Comparison of ENCODE assay signal across 21 mouse cellular contexts in the genomic region with DNA sequence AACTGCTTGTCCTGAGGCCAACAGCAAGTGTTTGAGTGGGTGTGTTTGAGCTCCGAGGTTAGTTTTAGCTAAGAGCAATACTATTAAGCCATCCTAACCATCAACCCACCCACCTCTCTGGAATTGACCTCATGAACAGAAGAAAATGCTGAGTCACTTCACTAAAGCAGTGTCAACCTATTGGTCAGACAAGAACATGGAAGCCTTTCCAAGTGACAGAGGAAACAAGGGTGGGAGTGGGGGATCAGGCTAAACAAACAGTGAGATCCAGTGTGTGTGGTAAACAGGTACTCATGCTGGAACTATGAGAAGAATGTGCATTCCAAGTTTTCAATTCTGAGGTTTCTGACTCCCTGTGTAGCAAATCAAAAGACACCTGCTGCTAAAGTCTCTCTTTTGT. TPM values are rescaled to one million over a fixed set of nuclear protein-coding genes. Genes with fewer than 3 reads are reported as not detected.
DNase-seq lines count a peak whose midpoint lies in the region; ATAC-seq and TF ChIP-seq lines count a peak whose summit lies in the region.
"Had no signal": no experiment of that assay in that cellular context is flagged by ENCODE, and none has a peak within 500 bp of the region (broad histone marks: within the 10 kb centered on the region; RNA-seq: fewer than 3 reads in every experiment).

No protein-coding gene starts in this region.

- H3K9me3 ChIP-seq in embryonic facial prominence, embryonic 14.5 days (ENCODE audit: control insufficient read depth, low read length) = no peaks in the 10 kb centered on the region
- H3K9me3 ChIP-seq in embryonic facial prominence, embryonic 10.5 days = no peaks in the 10 kb centered on the region
- H3K9me3 ChIP-seq in liver, embryonic 12.5 days (replicated peaks) = no peaks in the 10 kb centered on the region
- H3K9me3 ChIP-seq: liver, embryonic 15.5 days; midbrain, embryonic 12.5 days; neural tube, embryonic 12.5 days had no signal

- no peak overlapping the region for H3K9ac ChIP-seq in embryonic facial prominence, embryonic 14.5 days (ENCODE audit: low read depth, low read length)
- no peak overlapping the region for H3K9ac ChIP-seq in liver, embryonic 12.5 days
- H3K9ac ChIP-seq: liver, embryonic 15.5 days; midbrain, embryonic 12.5 days; neural tube, embryonic 12.5 days had no signal

- no peak for ATAC-seq in embryonic facial prominence, embryonic 14.5 days (ENCODE audit: low read depth)
- no peak for ATAC-seq in liver, embryonic 12.5 days
- ATAC-seq in CD4-positive, CD25-positive, alpha-beta regulatory T cell, adult 4 months = no peak
- ATAC-seq: hindbrain, postnatal 0 days; intestine, postnatal 0 days had no signal

- H3K27me3 ChIP-seq in embryonic facial prominence, embryonic 14.5 days (replicated peaks; ENCODE audit: control insufficient read depth, insufficient read depth, low read length) = no peaks in the 10 kb centered on the region
- H3K27me3 ChIP-seq in embryonic facial prominence, embryonic 10.5 days (replicated peaks; ENCODE audit: low read depth, poor library complexity, severe bottlenecking) = peaks cover 3% of the 10 kb centered on the region; the same call in 1 of the 2 replicates
- H3K27me3 ChIP-seq in liver, embryonic 12.5 days (replicated peaks) = no peaks in the 10 kb centered on the region
- H3K27me3 ChIP-seq: liver, embryonic 15.5 days; midbrain, embryonic 12.5 days; neural tube, embryonic 12.5 days had no signal

- no peak overlapping the region for H3K27ac ChIP-seq in embryonic facial prominence, embryonic 14.5 days (replicated peaks; ENCODE audit: low read depth, low read length)
- H3K27ac ChIP-seq in embryonic facial prominence, embryonic 10.5 days (replicated peaks) = no peak overlapping the region
- no peak overlapping the region for H3K27ac ChIP-seq in liver, embryonic 12.5 days
- H3K27ac ChIP-seq: hindbrain, postnatal 0 days; layer of hippocampus, adult 2 months; liver, embryonic 15.5 days; midbrain, embryonic 12.5 days; neural tube, embryonic 12.5 days had no signal

- no peak overlapping the region for H3K4me2 ChIP-seq in embryonic facial prominence, embryonic 14.5 days (ENCODE audit: low read depth, low read length)
- H3K4me2 ChIP-seq in liver, embryonic 12.5 days = no peak overlapping the region
- H3K4me2 ChIP-seq: liver, embryonic 15.5 days; midbrain, embryonic 12.5 days; neural tube, embryonic 12.5 days had no signal

- DNase-seq in embryonic facial prominence, embryonic 14.5 days (ENCODE audit: low spot score) = peak; percentile 4
- DNase-seq in embryonic facial prominence, embryonic 10.5 days (ENCODE audit: low spot score) = no peak
- peak; percentile 40 for DNase-seq in lung, postnatal 36 days
- DNase-seq in lung, adult 2 months = no peak
- DNase-seq in brain, embryonic 14.5 days (ENCODE audit: low read depth) = peak; percentile 26
- DNase-seq: adrenal gland, postnatal 36 days; cerebellum, adult 2 months; embryo, embryonic 11 days; heart, postnatal 4 days; layer of hippocampus, postnatal 36 days; right cerebral cortex, adult 18-20 months; thymus, postnatal 25 days had no signal

- H3K36me3 ChIP-seq in embryonic facial prominence, embryonic 14.5 days (ENCODE audit: control insufficient read depth, insufficient read depth, low read length) = no peaks in the 10 kb centered on the region
- H3K36me3 ChIP-seq in embryonic facial prominence, embryonic 10.5 days (replicated peaks) = no peaks in the 10 kb centered on the region
- H3K36me3 ChIP-seq in liver, embryonic 12.5 days = no peaks in the 10 kb centered on the region
- H3K36me3 ChIP-seq: liver, embryonic 15.5 days; midbrain, embryonic 12.5 days; neural tube, embryonic 12.5 days had no signal

- H3K4me1 ChIP-seq in embryonic facial prominence, embryonic 14.5 days (ENCODE audit: control insufficient read depth, insufficient read depth, low read length) = no peaks in the 10 kb centered on the region
- peaks cover 6% of the 10 kb centered on the region for H3K4me1 ChIP-seq in embryonic facial prominence, embryonic 10.5 days
- H3K4me1 ChIP-seq in lung, adult 2 months (ENCODE audit: control insufficient read depth, insufficient read depth, low read length) = no peaks in the 10 kb centered on the region; the same call in 1 of the 2 replicates
- H3K4me1 ChIP-seq in liver, embryonic 12.5 days = no peaks in the 10 kb centered on the region
- H3K4me1 ChIP-seq: liver, embryonic 15.5 days; neural tube, embryonic 12.5 days had no signal

- no peak for TF ChIP-seq POLR2A in lung, adult 2 months (IDR thresholded peaks at IDR 0.05; ENCODE audit: borderline replicate concordance, extremely low read depth, low read depth, low read length)
- no peak for TF ChIP-seq POLR2A in brain, embryonic 14.5 days (IDR thresholded peaks at IDR 0.05; ENCODE audit: borderline replicate concordance, extremely low read depth, insufficient read depth, insufficient read length, poor library complexity, severe bottlenecking)

- TF ChIP-seq CTCF in lung, adult 2 months (IDR thresholded peaks at IDR 0.05; ENCODE audit: insufficient read depth, low read length) = no peak
- no peak for TF ChIP-seq CTCF in brain, embryonic 14.5 days (IDR thresholded peaks at IDR 0.05; ENCODE audit: borderline replicate concordance, extremely low read depth, insufficient read depth, insufficient read length)

- no peak overlapping the region for H3K4me3 ChIP-seq in embryonic facial prominence, embryonic 14.5 days (ENCODE audit: low read depth, low read length)
- H3K4me3 ChIP-seq in embryonic facial prominence, embryonic 10.5 days = no peak overlapping the region
- no peak overlapping the region for H3K4me3 ChIP-seq in lung, adult 2 months (replicated peaks; ENCODE audit: extremely low read depth, low read depth, low read length)
- no peak overlapping the region for H3K4me3 ChIP-seq in liver, embryonic 12.5 days
- H3K4me3 ChIP-seq: layer of hippocampus, adult 2 months; liver, embryonic 15.5 days; midbrain, embryonic 12.5 days; neural tube, embryonic 12.5 days had no signal

- WGBS in embryonic facial prominence, embryonic 14.5 days = 50% methylated on average over 1 of the region's 1 CpGs
- WGBS in embryonic facial prominence, embryonic 10.5 days = 66% methylated on average over 1 of the region's 1 CpGs
- 63% methylated on average over 1 of the region's 1 CpGs for WGBS in lung, adult 2 months
- WGBS in liver, embryonic 12.5 days (ENCODE audit: insufficient replicate concordance) = 54% methylated on average over 1 of the region's 1 CpGs

RNA-seq across cellular contexts. Expression of a gene that starts 1.3 kb away (rescaled TPM):
- 41.9 and 43.4 TPM in 2 replicates for polyA plus RNA-seq in embryonic facial prominence, embryonic 14.5 days (2014; fragmentation: Nextera tagmentation; extraction: Ambion mirVana)
- polyA plus RNA-seq in embryonic facial prominence, embryonic 10.5 days (2016; fragmentation: Nextera tagmentation; extraction: Ambion mirVana) = 0.82 and 1.5 TPM in 2 replicates
- 10.3 and 18.4 TPM in 2 replicates for polyA plus RNA-seq in lung, adult 2 months (2012; rRNA removed)
- polyA plus RNA-seq in brain, embryonic 14.5 days (2012; rRNA removed) = 4.7 and 4.9 TPM in 2 replicates
- polyA plus RNA-seq in liver, embryonic 12.5 days (2016; fragmentation: Nextera tagmentation; extraction: Ambion mirVana) = not detected in 2 replicates
- not detected for polyA plus RNA-seq in CD4-positive, CD25-positive, alpha-beta regulatory T cell, adult 4 months (2017; shearing (Covaris generic))
- polyA plus RNA-seq: testis, adult 2 months had no signal

Comparison
In these comparisons a context has a peak if more than half of its experiments do, and no peak if none do; other contexts are left out.
1. DNase-seq: peak in embryonic facial prominence, embryonic 14.5 days (single experiment), lung, postnatal 36 days (single experiment) and brain, embryonic 14.5 days (single experiment); none in embryonic facial prominence, embryonic 10.5 days (single experiment) and lung, adult 2 months (single experiment).